Mouse (Mus musculus): ENCODE results near the gene Zfp72.

DNA sequence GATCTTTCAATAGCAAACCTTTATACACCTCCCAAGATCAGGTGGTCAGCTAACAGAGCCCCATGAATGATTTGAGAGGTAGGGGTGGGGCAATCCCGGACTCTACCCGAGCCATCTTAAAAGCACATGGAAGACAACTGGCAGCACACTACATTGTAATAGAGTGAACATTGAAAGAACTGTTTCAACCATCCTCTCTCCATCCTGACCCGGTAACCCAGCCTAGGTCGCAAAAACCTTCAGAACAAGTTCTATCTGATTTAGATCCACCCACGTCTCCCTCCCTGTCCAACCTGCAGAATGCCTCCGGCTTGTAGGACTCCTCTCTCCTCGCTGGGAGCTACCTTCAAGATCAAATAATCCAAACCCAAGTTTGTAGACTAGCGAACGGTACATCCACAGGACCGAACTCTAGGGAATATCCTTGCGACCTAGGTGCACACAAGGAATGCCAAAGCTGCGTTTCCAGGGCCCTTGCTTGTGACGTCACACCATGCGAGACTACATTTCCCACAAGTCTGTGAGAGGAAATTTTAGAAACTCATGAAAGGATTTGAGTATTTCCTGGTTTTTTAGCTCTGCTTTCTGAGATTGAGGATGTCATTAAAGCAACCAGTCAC lies at the start of gene Zfp72:
- TF ChIP-seq POLR2A (IDR thresholded peaks at IDR 0.05; ENCODE audit: extremely low read depth, insufficient read depth, low read length) (no peak), CTCF (IDR thresholded peaks at IDR 0.05; ENCODE audit: low read depth, low read length) (no peak)
